Mouse (Mus musculus) B cell, adult 62 days (primary cell): ENCODE measurements around the gene Arih2. TPM values are rescaled to one million over a fixed set of nuclear protein-coding genes. Genes with fewer than 3 reads are reported as not detected.

Source experiments
- total RNA-seq: library from RNA; stranded (reverse); gene quantifications from 4 replicates; pipeline ENCODE4 v1.2.4, GENCODE M21; 2023

Arih2 gene
- 165 to 172 TPM (median 168 TPM) in 4 replicates for total RNA-seq

GRCm38 (mm10) chr9:108648611-108649560 is at the start of gene Arih2:
Gene Arih2, minus strand, starts transcription at chr9:108649386.

DNA sequence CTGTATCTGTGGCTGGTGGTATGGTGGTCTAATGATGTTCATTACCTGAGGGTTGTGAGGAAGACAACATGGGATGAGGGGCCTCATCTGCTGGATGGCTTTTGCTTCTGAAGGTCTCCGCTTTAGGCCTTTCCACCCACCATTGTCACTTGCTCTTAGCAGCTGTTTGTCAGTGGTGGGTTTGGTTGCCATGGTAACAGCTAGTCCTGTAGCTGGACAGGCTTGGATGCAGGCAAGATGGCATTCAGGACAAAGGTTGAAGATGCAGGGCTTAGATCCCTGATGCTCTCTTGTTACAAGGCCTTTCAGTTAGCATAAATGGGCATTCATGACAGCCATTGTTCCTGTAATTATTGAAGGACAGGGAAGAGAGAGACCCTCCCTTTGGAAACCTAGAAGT is 39.9 kb upstream of the Arih2 start, which contains the start of gene Prkar2a:
Prkar2a (plus strand) TSS at position 209 of the 400 bp plus-strand sequence.

DNA sequence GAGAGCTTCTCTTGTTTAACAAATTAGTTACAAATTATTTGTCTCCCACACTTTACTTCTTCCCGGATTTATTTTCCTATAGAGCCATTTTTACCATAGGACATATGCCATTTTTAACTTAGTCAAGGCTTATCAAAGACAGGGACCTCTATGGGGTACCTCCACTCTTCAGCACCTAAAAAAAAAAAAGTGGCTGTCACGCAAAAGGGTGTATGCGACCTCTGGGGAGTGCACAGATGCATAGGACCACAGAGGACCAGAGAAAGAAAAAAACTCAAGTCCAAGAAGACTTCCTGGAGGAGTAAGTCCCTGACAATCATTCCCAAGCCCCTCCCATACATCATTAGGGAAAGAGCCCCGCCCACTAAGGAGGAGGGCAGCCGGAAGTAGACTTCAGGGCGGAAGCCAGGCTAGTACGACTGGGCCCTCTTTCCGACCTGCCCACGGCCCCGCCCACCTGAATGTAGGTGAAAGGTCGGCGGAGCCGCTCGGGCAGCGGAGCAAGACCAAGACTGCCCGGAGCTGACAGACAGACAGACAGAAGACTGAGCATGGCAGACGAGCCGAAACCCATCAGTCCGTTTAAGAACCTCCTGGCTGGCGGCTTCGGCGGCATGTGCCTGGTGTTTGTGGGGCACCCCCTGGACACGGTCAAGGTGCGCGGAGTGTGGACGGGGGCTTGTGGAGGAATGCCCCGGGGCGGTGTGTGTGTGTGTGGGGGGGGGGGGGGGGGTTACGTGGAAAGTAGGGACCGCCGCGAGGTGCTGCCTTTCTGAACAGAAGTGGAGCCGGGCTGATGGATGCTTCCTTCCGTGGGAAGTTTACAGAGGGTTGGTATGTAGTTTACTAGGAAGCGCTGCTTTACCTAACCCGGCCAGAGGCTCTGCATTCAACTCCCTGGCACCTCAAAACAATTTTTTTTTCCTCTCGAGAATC is 12.8 kb upstream of the Arih2 start, which contains the start of gene Slc25a20:
Slc25a20 (plus strand) TSS at position 412 of the 936 bp plus-strand sequence.

DNA sequence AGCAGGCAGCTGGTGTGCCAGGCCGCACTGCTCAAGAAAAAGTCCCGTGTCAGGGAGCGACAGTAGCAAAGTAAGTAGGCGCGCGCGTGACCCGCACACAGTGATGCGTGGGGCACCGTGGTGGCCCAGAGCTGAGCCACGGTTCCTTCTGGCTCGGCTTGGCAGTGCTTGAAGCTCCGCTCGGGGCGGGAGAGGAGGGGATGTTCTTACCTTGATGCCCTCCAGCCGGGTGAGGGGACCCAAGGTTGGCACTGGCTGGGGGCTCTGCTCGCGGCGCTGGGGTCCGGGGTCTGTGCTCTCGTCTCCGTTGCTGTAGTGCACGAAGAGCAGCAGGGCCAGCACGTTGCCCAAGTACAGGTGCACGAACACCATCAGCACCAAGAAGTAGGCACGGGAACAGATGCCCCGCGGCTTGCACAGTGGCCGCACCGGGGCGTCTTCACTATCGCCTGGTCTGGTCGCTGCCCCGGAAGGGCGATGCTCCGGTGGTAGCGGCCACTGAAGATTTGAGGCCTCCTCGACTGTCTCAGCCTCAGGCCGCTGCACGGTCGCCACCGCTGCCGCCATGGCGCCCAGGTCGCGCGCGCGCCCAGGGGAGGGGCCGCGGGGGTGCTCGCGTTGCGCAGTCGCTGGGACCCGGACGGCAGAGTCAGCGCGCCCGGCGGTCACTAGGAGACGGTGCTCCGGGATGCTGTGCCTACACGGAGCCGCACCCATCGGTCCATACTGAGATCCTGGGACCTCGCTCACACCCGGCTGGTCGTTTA is 52.0 kb downstream of the Arih2 start, which contains the start of gene P4htm:
P4htm (minus strand) TSS at position 670 of the 767 bp plus-strand sequence.

GRCm38 (mm10) chr9:108578545-108579343 is 70.4 kb downstream of the Arih2 start, which contains the start of gene Wdr6:
Gene Wdr6, minus strand, starts transcription at chr9:108578739.

DNA sequence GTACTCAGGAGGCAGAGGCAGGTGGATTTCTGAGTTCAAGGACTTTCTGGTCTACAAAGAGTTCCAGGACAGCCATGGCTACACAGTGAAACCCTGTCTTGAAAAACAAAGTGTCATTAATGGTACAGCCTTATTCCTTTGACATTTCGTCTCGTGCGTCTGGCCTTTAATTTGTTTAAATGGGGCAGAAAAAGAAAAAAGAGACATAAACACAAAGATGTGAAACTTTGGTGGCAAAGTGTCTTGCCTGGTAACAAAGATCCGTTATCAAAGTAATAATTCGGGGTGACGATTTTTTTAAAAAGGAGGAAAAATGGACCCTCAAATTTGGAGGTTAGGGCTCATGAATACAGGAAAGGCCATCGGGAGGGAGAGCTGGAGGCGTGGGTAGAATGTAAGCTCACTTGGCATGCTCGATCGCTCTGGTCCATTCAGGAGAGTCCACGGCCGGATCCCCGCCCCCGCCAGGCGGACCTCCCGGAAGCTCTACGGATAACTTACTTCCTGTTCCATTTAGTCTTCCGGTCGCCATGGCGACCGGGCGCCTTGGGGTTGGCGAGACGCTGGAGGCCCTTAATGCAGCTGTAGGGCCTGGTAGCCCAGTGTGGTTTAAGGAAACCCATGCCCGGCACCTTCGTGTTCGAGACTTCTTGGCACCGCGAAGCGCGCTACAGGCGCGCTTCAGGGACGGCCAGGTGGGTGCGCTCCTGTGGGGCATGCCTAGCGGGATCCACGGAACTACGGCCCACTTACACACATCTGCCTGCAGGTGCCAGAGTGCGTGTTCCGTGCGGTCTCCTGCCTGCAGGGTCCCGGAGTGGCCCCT is 79.6 kb downstream of the Arih2 start, which contains the start of gene Dalrd3:
Dalrd3 (plus strand) TSS at position 506 of the 826 bp plus-strand sequence.

DNA sequence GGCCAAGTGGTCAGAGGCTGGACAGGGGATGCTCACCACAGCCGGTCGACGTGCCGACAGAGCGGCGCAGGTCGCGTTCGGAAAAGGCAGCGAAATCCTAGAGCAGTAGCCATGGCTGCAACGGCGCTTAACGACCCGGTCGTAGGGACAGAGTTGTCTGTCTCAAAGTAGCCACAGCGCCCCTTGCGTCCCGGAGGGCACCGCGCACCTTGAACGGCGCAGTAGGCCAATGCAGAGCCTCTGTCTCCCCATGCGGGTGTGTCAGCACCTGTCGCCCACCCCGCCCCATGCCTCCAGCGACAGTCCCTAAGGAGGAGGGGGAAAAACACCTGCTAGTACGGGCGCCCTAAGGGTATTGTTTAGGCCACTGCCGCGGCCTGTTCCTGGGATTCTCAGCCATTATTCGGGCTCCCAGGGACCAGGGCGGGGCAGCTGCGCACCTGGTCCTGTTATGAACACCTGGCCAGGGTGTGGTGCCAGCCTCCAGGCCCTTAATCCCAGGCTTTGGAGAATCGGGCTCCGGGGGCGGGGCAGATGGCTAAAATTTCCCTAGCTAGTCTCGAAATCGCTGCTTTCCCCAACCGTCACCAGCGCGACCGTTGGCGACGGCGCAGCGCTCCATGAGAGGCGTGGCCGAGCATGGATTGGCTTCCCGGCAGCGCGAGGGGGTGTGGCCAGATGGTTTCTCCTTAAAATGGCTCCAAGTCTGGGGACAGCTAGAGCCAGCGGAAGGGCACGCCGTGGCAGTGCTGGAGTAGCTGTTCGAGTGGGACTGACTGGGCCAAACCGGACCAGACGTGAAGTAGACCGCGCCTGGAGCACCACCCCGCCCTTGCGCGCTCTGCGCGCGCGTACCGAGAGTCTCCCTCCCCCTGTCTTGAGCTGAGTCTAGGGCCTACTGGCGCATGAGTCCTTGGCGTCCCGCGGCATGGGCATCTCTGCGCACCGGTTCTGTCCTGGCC is 82.1 kb downstream of the Arih2 start, which contains the start of gene Ndufaf3:
Ndufaf3 (minus strand) TSS at position 620 of the 962 bp plus-strand sequence.

DNA sequence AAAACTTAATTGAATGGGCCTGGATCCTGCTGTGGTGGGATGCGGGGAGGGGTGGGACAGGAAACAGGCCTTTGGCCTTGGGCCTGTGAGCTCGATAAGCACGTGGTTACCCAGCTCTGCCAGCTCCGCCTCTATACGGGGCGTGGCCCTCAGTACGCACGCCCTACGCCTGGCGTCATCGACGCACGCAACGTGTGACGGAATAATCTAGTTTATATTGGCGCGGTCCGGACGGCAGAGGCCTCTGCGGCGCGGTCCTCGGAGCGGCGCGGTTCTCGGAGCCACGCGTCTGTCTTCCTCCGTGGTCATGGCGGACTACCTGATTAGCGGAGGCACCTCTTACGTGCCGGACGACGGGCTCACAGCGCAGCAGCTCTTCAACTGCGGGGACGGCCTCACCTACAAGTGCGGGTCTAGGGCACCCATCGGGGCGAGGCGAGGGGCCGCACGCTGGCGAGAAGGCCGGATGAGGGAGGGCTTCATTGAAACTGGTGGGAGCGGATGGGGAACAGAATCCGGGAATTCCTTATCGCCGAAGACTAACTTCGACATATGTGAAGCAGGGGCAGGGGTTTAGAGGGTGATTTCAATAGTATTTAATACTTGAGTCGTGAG is 88.9 kb downstream of the Arih2 start, which contains the start of gene Impdh2:
Impdh2 (plus strand) TSS at position 60 of the 615 bp plus-strand sequence.

Other genes with a start within 250 kb of the Arih2 start
- not detected in 4 replicates for gene Ccdc36, start 220.9 kb downstream of the Arih2 start, total RNA-seq
- not detected in 4 replicates for gene BC048562, start 212.9 kb downstream of the Arih2 start, total RNA-seq
- 21.9 to 31.4 TPM (median 28.3 TPM) in 4 replicates for gene Ccdc71, start 188.9 kb downstream of the Arih2 start, total RNA-seq
- 2.1 to 5.2 TPM (median 3.3 TPM) in 4 replicates for gene Klhdc8b, start 187.8 kb downstream of the Arih2 start, total RNA-seq
- 0.13 to 0.83 TPM (median 0.24 TPM) in 3 of 4 replicates, not detected in the other for gene Lamb2, start 169.7 kb downstream of the Arih2 start, total RNA-seq
- 287 to 325 TPM (median 308 TPM) in 4 replicates for gene Usp19, start 158.8 kb downstream of the Arih2 start, total RNA-seq
- 173 to 207 TPM (median 195 TPM) in 4 replicates for gene Qars, start 141.7 kb downstream of the Arih2 start, total RNA-seq
- 219 to 250 TPM (median 225 TPM) in 4 replicates for gene Qrich1, start 132.6 kb downstream of the Arih2 start, total RNA-seq
- gene Impdh2, start 89.1 kb downstream of the Arih2 start, total RNA-seq, result 174 to 207 TPM (median 193 TPM) in 4 replicates
- 24.6 to 30.8 TPM (median 25.4 TPM) in 4 replicates for gene Ndufaf3, start 82.0 kb downstream of the Arih2 start, total RNA-seq
- 79.6 to 104 TPM (median 84.6 TPM) in 4 replicates for gene Dalrd3, start 79.5 kb downstream of the Arih2 start, total RNA-seq
- gene Wdr6, start 70.6 kb downstream of the Arih2 start, total RNA-seq, result 40.1 to 42.8 TPM (median 42.0 TPM) in 4 replicates
- 4.0 to 6.6 TPM (median 5.5 TPM) in 4 replicates for gene P4htm, start 51.7 kb downstream of the Arih2 start, total RNA-seq
- gene Slc25a20, start 12.7 kb upstream of the Arih2 start, total RNA-seq, result 15.5 to 20.3 TPM (median 17.4 TPM) in 4 replicates
- gene Prkar2a, start 39.9 kb upstream of the Arih2 start, total RNA-seq, result 5.8 to 11.4 TPM (median 8.9 TPM) in 4 replicates
- gene Ip6k2, start 134.4 kb upstream of the Arih2 start, total RNA-seq, result 60.1 to 74.0 TPM (median 66.7 TPM) in 4 replicates
- gene Nckipsd, start 159.0 kb upstream of the Arih2 start, total RNA-seq, result 13.4 to 16.4 TPM (median 15.0 TPM) in 4 replicates
- 0.06 to 0.69 TPM (median 0.46 TPM) in 3 of 4 replicates, not detected in the other for gene Celsr3, start 176.9 kb upstream of the Arih2 start, total RNA-seq
- gene Slc26a6, start 203.9 kb upstream of the Arih2 start, total RNA-seq, result 9.5 to 13.9 TPM (median 12.9 TPM) in 4 replicates